Mouse (Mus musculus): ENCODE results near the gene Ppm1l.

GRCm38 (mm10) chr3:69343124-69343523, 26.5 kb downstream of the Ppm1l start:
- TF ChIP-seq CTCF (IDR thresholded peaks at IDR 0.05) = no peak
- TF ChIP-seq POLR2A (IDR thresholded peaks at IDR 0.05; ENCODE audit: insufficient read depth, low read depth, low read length) = no peak

Measured in heart, adult 2 months (tissue).